Mouse (Mus musculus): ENCODE results near the gene Actr8. TPM values are rescaled to one million over a fixed set of nuclear protein-coding genes. Genes with fewer than 3 reads are reported as not detected.

Actr8 gene
- total and polyA plus RNA-seq, 3 experiments, result 14.5 to 39.9 (median 36.8) TPM

GRCm38 (mm10) chr14:30011886-30012560 is 33.9 kb downstream of the Actr8 start:
- TF ChIP-seq CTCF (IDR thresholded peaks at IDR 0.05) (no peak), EP300 (IDR thresholded peaks at IDR 0.05; ENCODE audit: insufficient read depth, low read depth, low read length) (no peak)
- no peaks in the 10 kb centered on the region for H3K79me2 ChIP-seq (replicated peaks; ENCODE audit: control insufficient read depth, insufficient read depth, low read length)
- H3K27ac ChIP-seq, result no peak overlapping the region
- H3K9ac ChIP-seq (ENCODE audit: low read depth, low read length), result no peak overlapping the region
- H3K4me3 ChIP-seq, result no peak overlapping the region
- intact Hi-C loops (cut with DNase I), result loop anchor here (2.0 kb wide), 1 partner anchor 33 kb away; no protein-coding TSS in a partner anchor
- H3K36me3 ChIP-seq (ENCODE audit: control insufficient read depth, insufficient read depth, low read length), result no peaks in the 10 kb centered on the region
- peak in 1 of 2 experiments; percentile 44 for DNase-seq
- H3K27me3 ChIP-seq (ENCODE audit: control insufficient read depth, insufficient read depth, low read length), result peaks cover 2% of the 10 kb centered on the region
- no peaks in the 10 kb centered on the region; the same call in 1 of the 2 replicates for H3K4me1 ChIP-seq (ENCODE audit: control insufficient read depth, insufficient read depth, low read length)
- 65% methylated on average over 10 of the region's 10 CpGs for WGBS

GRCm38 (mm10) chr14:30014487-30014886 is 36.4 kb downstream of the Actr8 start:
- Histone ChIP-seq H3K4me1 (ENCODE audit: control insufficient read depth, insufficient read depth, low read length) (no peaks in the 10 kb centered on the region; the same call in 1 of the 2 replicates), H3K4me3 (no peak overlapping the region), H3K9ac (ENCODE audit: low read depth, low read length) (no peak overlapping the region), H3K27me3 (ENCODE audit: control insufficient read depth, insufficient read depth, low read length) (no peaks in the 10 kb centered on the region), H3K27ac (no peak overlapping the region), H3K36me3 (ENCODE audit: control insufficient read depth, insufficient read depth, low read length) (no peaks in the 10 kb centered on the region), H3K79me2 (replicated peaks; ENCODE audit: control insufficient read depth, insufficient read depth, low read length) (no peaks in the 10 kb centered on the region)
- intact Hi-C loops (cut with DNase I), result no loop called here
- no peak for DNase-seq
- WGBS, result 67% methylated on average over 10 of the region's 10 CpGs
- TF ChIP-seq POLR2A (IDR thresholded peaks at IDR 0.05; ENCODE audit: insufficient read depth, low read depth, low read length), result no peak
- no peak for TF ChIP-seq CTCF (IDR thresholded peaks at IDR 0.05)
- TF ChIP-seq EP300 (IDR thresholded peaks at IDR 0.05; ENCODE audit: insufficient read depth, low read depth, low read length), result no peak

DNA sequence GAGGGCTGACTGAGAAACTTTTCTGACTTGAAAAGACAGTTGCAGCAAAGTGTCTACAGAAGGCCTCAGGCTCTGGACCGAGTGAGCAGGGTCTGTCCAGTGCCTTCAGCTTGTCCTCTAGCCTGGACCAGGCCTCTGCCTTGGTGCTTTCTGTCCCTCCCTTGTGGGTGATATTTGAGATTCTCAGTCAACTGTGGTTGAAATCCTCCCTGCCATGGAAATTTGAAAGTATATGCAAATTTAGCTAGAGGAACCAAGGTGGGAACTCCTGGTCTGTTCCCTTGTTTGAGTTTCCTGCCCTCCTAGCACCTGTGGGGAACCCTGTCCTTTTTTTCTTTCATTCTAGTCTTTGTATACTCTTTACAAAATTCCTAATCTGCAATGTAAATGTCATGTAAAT is 36.9 kb downstream of the Actr8 start:
- no peak overlapping the region for H3K9ac ChIP-seq (ENCODE audit: low read depth, low read length)
- no peaks in the 10 kb centered on the region for H3K27me3 ChIP-seq (ENCODE audit: control insufficient read depth, insufficient read depth, low read length)
- TF ChIP-seq EP300 (IDR thresholded peaks at IDR 0.05; ENCODE audit: insufficient read depth, low read depth, low read length), result no peak
- no peak for TF ChIP-seq POLR2A (IDR thresholded peaks at IDR 0.05; ENCODE audit: insufficient read depth, low read depth, low read length)
- TF ChIP-seq CTCF (IDR thresholded peaks at IDR 0.05), result no peak
- DNase-seq, result no peak
- intact Hi-C loops (cut with DNase I), result no loop called here
- no peaks in the 10 kb centered on the region for H3K79me2 ChIP-seq (replicated peaks; ENCODE audit: control insufficient read depth, insufficient read depth, low read length)
- H3K4me3 ChIP-seq, result no peak overlapping the region
- H3K36me3 ChIP-seq (ENCODE audit: control insufficient read depth, insufficient read depth, low read length), result no peaks in the 10 kb centered on the region
- no peaks in the 10 kb centered on the region; the same call in 1 of the 2 replicates for H3K4me1 ChIP-seq (ENCODE audit: control insufficient read depth, insufficient read depth, low read length)
- 69% methylated on average over 1 of the region's 1 CpGs for WGBS
- H3K27ac ChIP-seq, result no peak overlapping the region

DNA sequence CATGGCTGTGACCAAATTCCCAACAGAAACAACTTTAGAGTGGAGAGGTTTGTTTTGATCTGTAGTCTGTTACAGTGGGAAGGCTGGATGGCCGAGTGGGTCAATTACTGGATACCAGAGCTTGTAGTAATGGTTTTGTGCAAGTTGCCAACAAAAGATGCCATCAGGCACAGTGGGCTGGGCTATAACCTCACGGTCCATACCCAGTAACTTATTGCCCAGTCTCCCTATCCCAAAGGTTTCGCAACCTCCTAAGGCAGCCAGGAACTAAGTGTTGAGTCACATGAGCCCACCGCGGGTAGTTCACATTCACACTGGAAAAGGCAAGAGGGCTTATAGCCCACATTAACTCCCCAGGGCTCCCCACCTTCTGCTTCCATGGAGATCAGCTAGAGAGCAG is 38.5 kb downstream of the Actr8 start:
- Histone ChIP-seq H3K27ac (no peak overlapping the region), H3K4me1 (ENCODE audit: control insufficient read depth, insufficient read depth, low read length) (no peaks in the 10 kb centered on the region), H3K36me3 (ENCODE audit: control insufficient read depth, insufficient read depth, low read length) (no peaks in the 10 kb centered on the region), H3K9ac (ENCODE audit: low read depth, low read length) (no peak overlapping the region), H3K27me3 (ENCODE audit: control insufficient read depth, insufficient read depth, low read length) (no peaks in the 10 kb centered on the region), H3K4me3 (no peak overlapping the region), H3K79me2 (replicated peaks; ENCODE audit: control insufficient read depth, insufficient read depth, low read length) (no peaks in the 10 kb centered on the region)
- WGBS, result 86% methylated on average over 5 of the region's 5 CpGs
- no peak for TF ChIP-seq POLR2A (IDR thresholded peaks at IDR 0.05; ENCODE audit: insufficient read depth, low read depth, low read length)
- TF ChIP-seq EP300 (IDR thresholded peaks at IDR 0.05; ENCODE audit: insufficient read depth, low read depth, low read length), result no peak
- TF ChIP-seq CTCF (IDR thresholded peaks at IDR 0.05), result no peak
- no peak for DNase-seq
- intact Hi-C loops (cut with DNase I), result no loop called here

DNA sequence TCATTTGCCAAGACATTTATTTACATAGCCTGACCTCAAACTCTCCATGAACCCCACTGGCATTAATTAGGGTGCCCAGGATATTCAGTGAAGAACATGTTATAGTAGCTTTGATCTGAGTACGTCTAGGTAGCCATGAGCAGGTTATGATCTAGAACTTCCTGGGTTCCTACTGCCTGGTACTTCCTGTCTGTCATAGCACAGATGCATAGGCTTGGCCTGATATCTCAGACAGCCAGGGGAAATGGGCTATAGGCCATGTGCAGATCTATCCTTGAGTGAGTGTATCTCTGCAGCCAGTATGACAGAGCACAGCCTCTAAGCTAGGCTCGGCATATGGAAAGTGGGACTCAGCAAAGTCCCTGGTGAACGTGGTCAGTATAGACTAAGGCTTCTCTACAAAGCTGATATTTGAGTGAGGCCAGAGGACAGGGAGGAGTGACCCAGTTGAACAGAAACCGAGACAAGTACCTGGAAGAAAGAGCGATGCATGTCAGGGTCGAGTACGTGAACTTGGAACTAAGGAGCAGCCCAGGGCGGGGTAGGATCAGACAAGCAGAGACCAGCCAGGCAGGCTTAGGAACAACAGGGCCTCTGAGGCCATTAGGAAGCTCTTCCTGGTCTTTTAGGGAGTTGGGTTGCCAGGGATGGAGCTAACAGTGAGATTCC is 39.8 kb downstream of the Actr8 start:
- DNase-seq, result no peak
- 85% methylated on average over 8 of the region's 8 CpGs for WGBS
- Histone ChIP-seq H3K4me3 (no peak overlapping the region), H3K79me2 (replicated peaks; ENCODE audit: control insufficient read depth, insufficient read depth, low read length) (no peaks in the 10 kb centered on the region), H3K36me3 (ENCODE audit: control insufficient read depth, insufficient read depth, low read length) (no peaks in the 10 kb centered on the region), H3K9ac (ENCODE audit: low read depth, low read length) (no peak overlapping the region), H3K4me1 (ENCODE audit: control insufficient read depth, insufficient read depth, low read length) (no peaks in the 10 kb centered on the region), H3K27me3 (ENCODE audit: control insufficient read depth, insufficient read depth, low read length) (no peaks in the 10 kb centered on the region), H3K27ac (no peak overlapping the region)
- no peak for TF ChIP-seq CTCF (IDR thresholded peaks at IDR 0.05)
- no peak for TF ChIP-seq EP300 (IDR thresholded peaks at IDR 0.05; ENCODE audit: insufficient read depth, low read depth, low read length)
- no peak for TF ChIP-seq POLR2A (IDR thresholded peaks at IDR 0.05; ENCODE audit: insufficient read depth, low read depth, low read length)
- intact Hi-C loops (cut with DNase I), result no loop called here

DNA sequence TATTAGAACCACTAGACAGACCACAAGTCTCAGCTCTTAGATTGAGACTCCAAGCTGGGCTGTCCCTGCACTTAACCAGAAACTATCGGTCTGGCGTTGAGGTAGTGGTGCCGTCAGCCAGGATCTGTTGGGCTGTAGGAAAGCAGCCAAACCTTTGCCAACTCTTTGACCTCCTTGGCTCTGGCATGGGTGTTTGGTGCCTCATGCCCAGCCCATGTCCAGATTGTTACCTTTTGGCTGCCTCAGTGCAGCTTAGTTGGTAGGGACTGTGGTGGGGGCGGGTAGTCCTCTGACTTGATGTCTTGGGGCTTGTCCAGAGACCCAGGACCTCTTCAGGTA is 40.3 kb downstream of the Actr8 start:
- WGBS, result 80% methylated on average over 4 of the region's 4 CpGs
- intact Hi-C loops (cut with DNase I), result no loop called here
- H3K27me3 ChIP-seq (ENCODE audit: control insufficient read depth, insufficient read depth, low read length), result no peaks in the 10 kb centered on the region
- no peak overlapping the region for H3K4me3 ChIP-seq
- TF ChIP-seq EP300 (IDR thresholded peaks at IDR 0.05; ENCODE audit: insufficient read depth, low read depth, low read length) (no peak), CTCF (IDR thresholded peaks at IDR 0.05) (no peak), POLR2A (IDR thresholded peaks at IDR 0.05; ENCODE audit: insufficient read depth, low read depth, low read length) (no peak)
- H3K27ac ChIP-seq, result no peak overlapping the region
- no peak overlapping the region for H3K9ac ChIP-seq (ENCODE audit: low read depth, low read length)
- no peaks in the 10 kb centered on the region for H3K36me3 ChIP-seq (ENCODE audit: control insufficient read depth, insufficient read depth, low read length)
- H3K4me1 ChIP-seq (ENCODE audit: control insufficient read depth, insufficient read depth, low read length), result no peaks in the 10 kb centered on the region
- H3K79me2 ChIP-seq (replicated peaks; ENCODE audit: control insufficient read depth, insufficient read depth, low read length), result no peaks in the 10 kb centered on the region
- peak in 1 of 2 experiments; percentile 21 for DNase-seq

Measured in heart, adult 2 months (tissue).